Mouse (Mus musculus) cerebellum, adult 2 months (tissue): ENCODE measurements at regions not wholly inside any gene's neighbourhood (a gene's known extent, or its start where the extent isn't known, plus 50 kb on each side); places are given as distances from the start of the nearest gene placed in this dataset.

ENCODE experiments used
- DNase-seq, 2 experiments: peaks; one replicate each; pipeline ENCODE4 v3.0.0; 2021
- H3K27ac ChIP-seq: fragments of 200-500 bp; 2 replicates; pipeline ENCODE4 v1.5.1; 2012; ENCODE audit warnings: low read length, control low read depth, inconsistent platforms; ENCODE audit not compliant: insufficient read depth
- H3K27me3 ChIP-seq: fragments of 200-500 bp; 2 replicates; pipeline ENCODE4 v1.6.1; 2012; ENCODE audit warnings: inconsistent platforms, mild to moderate bottlenecking, low read length, moderate library complexity; ENCODE audit not compliant: control insufficient read depth, insufficient read depth
- H3K4me1 ChIP-seq: fragments of 200-500 bp; 2 replicates; pipeline ENCODE4 v1.6.1; 2011; ENCODE audit warnings: low read length; ENCODE audit not compliant: control insufficient read depth, insufficient read depth
- H3K4me3 ChIP-seq: fragments of 200-500 bp; replicated peaks from 2 replicates; pipeline ENCODE3; 2011; ENCODE audit warnings: mild to moderate bottlenecking, low read depth, low read length, control low read depth; ENCODE audit not compliant: insufficient read depth
- CTCF ChIP-seq: fragments of 200-500 bp; IDR thresholded peaks from 2 replicates; pipeline ENCODE4 v1.5.1; 2011; ENCODE audit warnings: low read depth, mild to moderate bottlenecking, control low read depth, low read length, moderate library complexity, borderline replicate concordance; ENCODE audit not compliant: insufficient read depth
- POLR2A ChIP-seq: fragments of 200-500 bp; IDR thresholded peaks from 2 replicates; pipeline ENCODE4 v1.6.1; 2011; ENCODE audit warnings: low read length, control low read depth, borderline replicate concordance; ENCODE audit not compliant: insufficient read depth
- WGBS: fragments of 180-500 bp; shearing (Covaris S2); methylation state at CpG from one replicate; pipeline ENCODE4 v1.1.7; 2018; 5-methylcytosine and 5-hydroxymethylcytosine counted together

GRCm38 (mm10) chr16:54592643-54593042 is 705.1 kb downstream of the Zpld1 start:
- peak in 1 of 2 experiments; percentile 12 for DNase-seq
- Histone ChIP-seq H3K27me3 (no peaks in the 10 kb centered on the region), H3K4me3 (no peak overlapping the region), H3K27ac (no peak overlapping the region), H3K4me1 (no peaks in the 10 kb centered on the region)
- 5% methylated on average over 2 of the region's 2 CpGs for WGBS
- no peak for TF ChIP-seq CTCF
- no peak for TF ChIP-seq POLR2A
